30 mouse cellular contexts compared by ENCODE assay signal in the genomic region with DNA sequence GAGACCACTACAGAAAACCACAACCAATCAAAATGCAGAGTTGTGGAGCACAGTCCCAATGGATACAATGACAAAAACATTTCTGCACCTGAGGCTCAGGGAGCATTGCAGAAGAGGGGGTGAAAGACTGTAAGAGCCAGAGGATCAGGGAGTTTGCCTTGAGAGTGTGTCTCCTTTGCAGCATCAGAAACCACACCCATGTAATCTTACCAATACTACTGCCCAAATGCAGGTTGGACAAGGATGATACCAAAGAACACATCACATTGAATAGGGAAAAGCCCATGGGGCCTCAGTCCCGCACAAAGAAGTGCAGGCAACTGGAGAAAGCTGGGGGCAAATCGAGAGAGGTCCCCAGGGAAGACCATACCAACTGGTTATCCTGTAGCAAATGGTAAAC. TPM values are rescaled to one million over a fixed set of nuclear protein-coding genes. Genes with fewer than 3 reads are reported as not detected.
DNase-seq lines count a peak whose midpoint lies in the region; ATAC-seq and TF ChIP-seq lines count a peak whose summit lies in the region.
"Had no signal": no experiment of that assay in that cellular context is flagged by ENCODE, and none has a peak within 500 bp of the region (broad histone marks: within the 10 kb centered on the region; RNA-seq: fewer than 3 reads in every experiment).

No protein-coding gene starts in this region.

- no peak for TF ChIP-seq CTCF in liver, postnatal 0 days (IDR thresholded peaks at IDR 0.05; ENCODE audit: low read depth)
- TF ChIP-seq CTCF in kidney, adult 2 months (conservative IDR thresholded peaks at IDR 0.05; ENCODE audit: insufficient read depth, insufficient read length, low read depth, low read length): no peak

- no peak overlapping the region; the same call in 1 of the 2 replicates for H3K4me3 ChIP-seq in liver, embryonic 12.5 days
- H3K4me3 ChIP-seq in liver, postnatal 0 days (ENCODE audit: low read depth, low read length): no peak overlapping the region
- no peak overlapping the region for H3K4me3 ChIP-seq in kidney, adult 2 months (ENCODE audit: insufficient read depth, low read depth, low read length)
- H3K4me3 ChIP-seq: embryonic facial prominence, embryonic 13.5 days; forebrain, embryonic 13.5 days; hindbrain, embryonic 13.5 days; megakaryocyte, embryonic 14.5 days; midbrain, embryonic 15.5 days; neural tube, embryonic 15.5 days had no signal

- peak; percentile 85 for TF ChIP-seq EP300 in liver, postnatal 0 days (IDR thresholded peaks at IDR 0.05; ENCODE audit: low read depth)

- peak; percentile 52 for DNase-seq in c-Kit-negative CD71-positive TER-119-positive erythroid progenitor cells, embryonic 14.5 days (ENCODE audit: low read depth, low spot score)
- DNase-seq in liver, postnatal 0 days: no peak
- DNase-seq in kidney, adult 2 months: no peak
- no peak for DNase-seq in frontal cortex, adult 2 months (ENCODE audit: extremely low spot score in 1 of 2, low spot score in 1 of 2)
- no peak for DNase-seq in thymus, postnatal 36 days
- DNase-seq: adrenal gland, postnatal 36 days; cerebellum, adult 18-20 months; cerebellum, postnatal 10 days; gastrocnemius, postnatal 25 days; heart, adult 18-20 months; heart, postnatal 4 days; kidney, adult 9 months; kidney, postnatal 10 days; lung, postnatal 4 days; retina, postnatal 1 day; right cerebral cortex, postnatal 14 days; thymus, postnatal 14 days had no signal

- H3K27ac ChIP-seq in liver, embryonic 12.5 days: peak overlapping the region; percentile 45; the same call in 1 of the 2 replicates
- H3K27ac ChIP-seq in liver, postnatal 0 days (ENCODE audit: low read depth): no peak overlapping the region
- no peak overlapping the region for H3K27ac ChIP-seq in kidney, adult 2 months (ENCODE audit: insufficient read depth, low read depth, low read length)
- H3K27ac ChIP-seq: embryonic facial prominence, embryonic 13.5 days; forebrain, embryonic 13.5 days; hindbrain, embryonic 13.5 days; midbrain, embryonic 15.5 days; neural tube, embryonic 15.5 days had no signal

- no peak overlapping the region for H3K9ac ChIP-seq in liver, embryonic 12.5 days
- H3K9ac ChIP-seq in liver, postnatal 0 days (replicated peaks): no peak overlapping the region
- H3K9ac ChIP-seq: embryonic facial prominence, embryonic 13.5 days; forebrain, embryonic 13.5 days; hindbrain, embryonic 13.5 days; midbrain, embryonic 15.5 days; neural tube, embryonic 15.5 days had no signal

- peaks cover 10% of the 10 kb centered on the region for H3K36me3 ChIP-seq in liver, embryonic 12.5 days
- peaks cover 2% of the 10 kb centered on the region; the same call in 1 of the 2 replicates for H3K36me3 ChIP-seq in liver, postnatal 0 days (replicated peaks; ENCODE audit: insufficient read depth, low read length)
- H3K36me3 ChIP-seq in kidney, adult 2 months (ENCODE audit: control insufficient read depth, insufficient read depth, low read length): peaks cover 2% of the 10 kb centered on the region; the same call in 1 of the 2 replicates

- H3K4me1 ChIP-seq in liver, embryonic 12.5 days: peaks cover 75% of the 10 kb centered on the region
- peaks cover 16% of the 10 kb centered on the region for H3K4me1 ChIP-seq in liver, postnatal 0 days (ENCODE audit: insufficient read depth)
- H3K4me1 ChIP-seq in kidney, adult 2 months (ENCODE audit: control insufficient read depth, insufficient read depth, low read length): peaks cover 8% of the 10 kb centered on the region; the same call in 1 of the 2 replicates

- peak; percentile 57 for ATAC-seq in erythroblast, adult 5-6 weeks (replicated peaks; ENCODE audit: low FRiP score, poor library complexity, severe bottlenecking)
- peak; percentile 60 for ATAC-seq in liver, embryonic 12.5 days
- no peak for ATAC-seq in liver, postnatal 0 days
- ATAC-seq: forebrain, embryonic 13.5 days; intestine, embryonic 16.5 days; midbrain, embryonic 15.5 days; Patski had no signal

- 39% methylated on average over 2 of the region's 2 CpGs for WGBS in liver, embryonic 12.5 days (ENCODE audit: insufficient replicate concordance)
- WGBS in liver, postnatal 0 days (ENCODE audit: insufficient replicate concordance): 52% methylated on average over 2 of the region's 2 CpGs
- WGBS in kidney, adult 2 months: 89% methylated on average over 2 of the region's 2 CpGs

- peaks cover 29% of the 10 kb centered on the region for H3K27me3 ChIP-seq in liver, embryonic 12.5 days (replicated peaks)
- H3K27me3 ChIP-seq in liver, postnatal 0 days (ENCODE audit: insufficient read depth, low read length): no peaks in the 10 kb centered on the region
- no peaks in the 10 kb centered on the region for H3K27me3 ChIP-seq in kidney, adult 2 months (replicated peaks; ENCODE audit: control insufficient read depth, insufficient read depth, low read length)
- H3K27me3 ChIP-seq: embryonic facial prominence, embryonic 13.5 days; forebrain, embryonic 13.5 days; hindbrain, embryonic 13.5 days; midbrain, embryonic 15.5 days; neural tube, embryonic 15.5 days; Patski had no signal

- no peaks in the 10 kb centered on the region for H3K9me3 ChIP-seq in liver, embryonic 12.5 days (replicated peaks)
- H3K9me3 ChIP-seq in liver, postnatal 0 days (ENCODE audit: low read length): no peaks in the 10 kb centered on the region
- H3K9me3 ChIP-seq: embryonic facial prominence, embryonic 13.5 days; forebrain, embryonic 13.5 days; hindbrain, embryonic 13.5 days; megakaryocyte, embryonic 14.5 days; midbrain, embryonic 15.5 days; neural tube, embryonic 15.5 days had no signal

- peak overlapping the region; percentile 50 for H3K4me2 ChIP-seq in liver, embryonic 12.5 days
- H3K4me2 ChIP-seq in liver, postnatal 0 days (ENCODE audit: low read depth, low read length): no peak overlapping the region
- H3K4me2 ChIP-seq: embryonic facial prominence, embryonic 13.5 days; forebrain, embryonic 13.5 days; heart, embryonic 11.5 days; hindbrain, embryonic 13.5 days; midbrain, embryonic 15.5 days; neural tube, embryonic 15.5 days had no signal

- TF ChIP-seq POLR2A in kidney, adult 2 months (IDR thresholded peaks at IDR 0.05; ENCODE audit: low read depth, low read length): no peak

RNA-seq across cellular contexts. Expression of a gene that starts 3.2 kb away (rescaled TPM):
- total RNA-seq in erythroblast, adult 5-6 weeks (2015; ENCODE audit: low replicate concordance): 345 and 426 TPM in 2 replicates
- 114 and 205 TPM in 2 replicates for total RNA-seq in erythroblast, adult 5-6 weeks (2017; ENCODE audit: low replicate concordance)
- polyA plus RNA-seq in liver, embryonic 12.5 days (2016; fragmentation: Nextera tagmentation; extraction: Ambion mirVana): 555 and 561 TPM in 2 replicates
- polyA plus RNA-seq in liver, postnatal 0 days (2015; fragmentation: Nextera tagmentation; extraction: Ambion mirVana): 469 and 517 TPM in 2 replicates
- 520 and 798 TPM in 2 replicates for polyA plus RNA-seq in kidney, adult 2 months (2012; rRNA removed)
- polyA plus RNA-seq in frontal cortex, adult 2 months (2012; rRNA removed): 396 and 476 TPM in 2 replicates

RNA-seq across cellular contexts. Expression of a gene that starts 16.0 kb away (rescaled TPM):
- not detected in 2 replicates for total RNA-seq in erythroblast, adult 5-6 weeks (2015; ENCODE audit: low replicate concordance)
- total RNA-seq in erythroblast, adult 5-6 weeks (2017; ENCODE audit: low replicate concordance): 0.09 TPM in 1 of 2 replicates, not detected in the other
- 0.41 and 0.42 TPM in 2 replicates for polyA plus RNA-seq in liver, embryonic 12.5 days (2016; fragmentation: Nextera tagmentation; extraction: Ambion mirVana)
- 0.18 and 0.40 TPM in 2 replicates for polyA plus RNA-seq in liver, postnatal 0 days (2015; fragmentation: Nextera tagmentation; extraction: Ambion mirVana)
- 2.9 and 3.2 TPM in 2 replicates for polyA plus RNA-seq in kidney, adult 2 months (2012; rRNA removed)
- 11.1 and 11.6 TPM in 2 replicates for polyA plus RNA-seq in frontal cortex, adult 2 months (2012; rRNA removed)
- total RNA-seq: common myeloid progenitor, adult 5-6 weeks; MEL had no signal

RNA-seq across cellular contexts. Expression of a gene that starts 40.3 kb away (rescaled TPM):
- total RNA-seq in erythroblast, adult 5-6 weeks (2015; ENCODE audit: low replicate concordance): 0.63 TPM in 1 of 2 replicates, not detected in the other
- total RNA-seq in erythroblast, adult 5-6 weeks (2017; ENCODE audit: low replicate concordance): 0.09 TPM in 1 of 2 replicates, not detected in the other
- polyA plus RNA-seq in liver, embryonic 12.5 days (2016; fragmentation: Nextera tagmentation; extraction: Ambion mirVana): 1.8 TPM in 2 replicates
- 7.3 and 7.8 TPM in 2 replicates for polyA plus RNA-seq in liver, postnatal 0 days (2015; fragmentation: Nextera tagmentation; extraction: Ambion mirVana)
- 26.9 and 30.2 TPM in 2 replicates for polyA plus RNA-seq in kidney, adult 2 months (2012; rRNA removed)
- 8.4 and 9.2 TPM in 2 replicates for polyA plus RNA-seq in frontal cortex, adult 2 months (2012; rRNA removed)

RNA-seq across cellular contexts. Expression of a gene that starts 44.1 kb away (rescaled TPM):
- 3.1 and 7.5 TPM in 2 replicates for total RNA-seq in erythroblast, adult 5-6 weeks (2015; ENCODE audit: low replicate concordance)
- 8.4 and 11.3 TPM in 2 replicates for total RNA-seq in erythroblast, adult 5-6 weeks (2017; ENCODE audit: low replicate concordance)
- 10.4 and 10.5 TPM in 2 replicates for polyA plus RNA-seq in liver, embryonic 12.5 days (2016; fragmentation: Nextera tagmentation; extraction: Ambion mirVana)
- 27.7 and 27.9 TPM in 2 replicates for polyA plus RNA-seq in liver, postnatal 0 days (2015; fragmentation: Nextera tagmentation; extraction: Ambion mirVana)
- polyA plus RNA-seq in kidney, adult 2 months (2012; rRNA removed): 76.3 and 84.1 TPM in 2 replicates
- polyA plus RNA-seq in frontal cortex, adult 2 months (2012; rRNA removed): 12.9 and 13.4 TPM in 2 replicates
